Mouse (Mus musculus) neural tube, embryonic 14.5 days (tissue): ENCODE data around the gene 4930539E08Rik. TPM values are rescaled to one million over a fixed set of nuclear protein-coding genes. Genes with fewer than 3 reads are reported as not detected.

Experiments used
- ATAC-seq: fragments of 200-750 bp; cut with Nextera tagmentation; 2 replicates; pipeline ENCODE4 v1.8.0; 2017; ENCODE audit warnings: low read depth, mild to moderate bottlenecking, moderate TSS enrichment, moderate library complexity
- H3K27ac ChIP-seq: fragments of 300-500 bp; sonication (generic); 2 replicates; pipeline ENCODE4 v1.5.1; 2014; ENCODE audit warnings: low read depth, mild to moderate bottlenecking, control low read depth, low read length, moderate library complexity, mixed read lengths
- H3K27me3 ChIP-seq: fragments of 300-500 bp; sonication (generic); 2 replicates; pipeline ENCODE4 v1.6.1; 2014; ENCODE audit warnings: low read length; ENCODE audit not compliant: control insufficient read depth, insufficient read depth
- H3K36me3 ChIP-seq: fragments of 300-500 bp; sonication (generic); 2 replicates; pipeline ENCODE4 v1.6.1; 2014; ENCODE audit warnings: low read length, mixed read lengths; ENCODE audit not compliant: control insufficient read depth, insufficient read depth
- H3K4me1 ChIP-seq: fragments of 300-500 bp; sonication (generic); 2 replicates; pipeline ENCODE4 v1.6.1; 2014; ENCODE audit warnings: low read length; ENCODE audit not compliant: control insufficient read depth, insufficient read depth
- H3K4me2 ChIP-seq: fragments of 300-500 bp; sonication (generic); 2 replicates; pipeline ENCODE4 v1.6.1; 2014; ENCODE audit warnings: mild to moderate bottlenecking, low read depth, low read length, control low read depth
- H3K4me3 ChIP-seq: fragments of 300-500 bp; sonication (generic); 2 replicates; pipeline ENCODE4 v1.5.1; 2014; ENCODE audit warnings: low read depth, low read length, control low read depth, mixed read lengths
- H3K9ac ChIP-seq: fragments of 300-500 bp; sonication (generic); replicated peaks from 2 replicates; pipeline ENCODE4 v1.6.1; 2014; ENCODE audit warnings: low read depth, mild to moderate bottlenecking, control low read depth, low read length, mixed read lengths
- H3K9me3 ChIP-seq: fragments of 300-500 bp; sonication (generic); 2 replicates; pipeline ENCODE4 v1.6.1; 2016; ENCODE audit warnings: low read length; ENCODE audit not compliant: control insufficient read depth
- WGBS: fragments of 180-500 bp; shearing (Covaris S2); extraction: QIAGEN DNeasy Blood & Tissue Kit; methylation state at CpG from one replicate; pipeline ENCODE4 v1.1.7; 2014; 5-methylcytosine and 5-hydroxymethylcytosine counted together
- polyA plus RNA-seq: library from polyadenylated mRNA; unstranded; fragments of >200 nt; fragmentation: Nextera tagmentation; extraction: Ambion mirVana; gene quantifications from 2 replicates; pipeline ENCODE4 v1.2.1, GENCODE M21; 2014

4930539E08Rik gene
- 0.42 and 0.48 TPM in 2 replicates for polyA plus RNA-seq

DNA sequence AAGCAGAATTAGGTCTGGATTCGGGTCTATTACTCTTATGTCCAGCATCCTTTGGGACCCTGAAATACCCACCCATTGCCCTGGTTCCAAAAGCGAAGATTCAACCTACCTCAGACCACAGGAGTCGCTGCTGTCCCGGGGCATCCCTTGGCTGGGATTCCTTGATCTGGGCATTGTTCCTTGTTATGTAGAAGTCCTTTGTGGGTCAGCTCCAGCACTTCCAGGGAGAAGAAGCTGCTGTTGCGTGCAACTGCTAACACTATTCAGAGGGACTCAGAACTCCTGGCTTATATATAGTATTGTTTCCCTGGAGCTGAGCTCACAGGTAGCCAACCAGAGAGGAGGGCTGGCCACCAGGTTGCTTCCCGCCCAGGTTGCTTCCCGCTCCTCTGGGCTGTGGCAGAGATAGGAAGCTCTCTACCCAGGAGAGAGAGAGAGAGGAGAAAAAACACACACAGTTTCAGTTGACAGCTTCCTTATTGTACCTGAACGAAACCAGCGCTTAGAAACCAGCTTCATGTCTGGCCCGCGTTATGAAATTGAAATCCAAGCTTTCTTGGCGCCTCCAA is at the start of gene 4930539E08Rik:
TSS of gene 4930539E08Rik (minus strand) at position 265 of the 569 bp plus-strand sequence.
- Histone ChIP-seq H3K4me1 (no peaks in the 10 kb centered on the region), H3K9ac (no peak within 1 kb of the TSS), H3K9me3 (no peaks in the 10 kb centered on the region), H3K36me3 (no peaks in the 10 kb centered on the region), H3K27me3 (no peaks in the 10 kb centered on the region), H3K27ac (no peak within 1 kb of the TSS), H3K4me2 (no peak within 1 kb of the TSS), H3K4me3 (no peak within 1 kb of the TSS)
- 68% methylated on average over 12 of the region's 12 CpGs for WGBS
- no peak for ATAC-seq

DNA sequence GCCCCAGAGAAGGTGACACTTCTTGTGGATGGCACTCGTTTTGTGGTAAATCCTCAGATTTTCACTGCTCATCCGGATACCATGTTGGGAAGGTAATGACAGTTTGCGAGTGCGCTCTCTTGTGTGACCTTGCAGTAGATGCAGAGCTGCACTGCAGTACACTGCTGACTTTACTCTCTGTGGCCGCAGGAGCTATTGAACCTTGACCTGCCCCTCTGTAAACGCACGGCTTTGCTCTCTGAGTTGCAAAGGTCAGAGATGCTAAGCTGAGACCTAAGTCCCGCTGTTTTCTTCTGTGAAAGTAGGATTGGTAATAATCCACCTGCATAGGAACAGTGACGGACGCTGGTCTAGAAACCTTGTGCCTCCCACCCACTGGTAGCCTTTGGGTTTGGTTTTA is 46.5 kb upstream of the 4930539E08Rik start:
- Histone ChIP-seq H3K4me3 (no peak overlapping the region), H3K4me1 (no peaks in the 10 kb centered on the region), H3K9ac (no peak overlapping the region), H3K36me3 (peaks cover 47% of the 10 kb centered on the region), H3K4me2 (no peak overlapping the region), H3K27me3 (no peaks in the 10 kb centered on the region), H3K27ac (no peak overlapping the region), H3K9me3 (no peaks in the 10 kb centered on the region)
- ATAC-seq, result no peak
- 92% methylated on average over 10 of the region's 10 CpGs for WGBS

DNA sequence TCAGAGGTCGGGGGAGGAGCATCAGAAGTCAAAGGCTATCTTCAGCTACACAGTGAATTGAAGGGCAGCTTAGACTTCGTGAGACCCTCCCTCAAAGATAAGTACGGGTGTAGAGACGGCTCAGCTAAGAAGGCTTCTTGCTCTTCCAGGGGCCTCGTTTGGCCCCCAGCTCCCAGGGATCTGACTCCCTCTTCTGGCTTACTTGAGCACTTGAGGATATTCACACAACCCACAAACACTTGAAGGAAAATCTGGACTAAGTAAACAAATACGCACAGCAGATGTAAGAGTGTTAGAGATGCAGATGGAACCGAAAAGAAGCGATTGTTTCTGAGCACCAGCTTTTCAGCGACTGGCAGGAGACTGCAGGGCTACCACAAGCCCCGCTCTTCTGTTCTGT is 45.5 kb upstream of the 4930539E08Rik start:
- WGBS, result 89% methylated on average over 10 of the region's 10 CpGs
- peaks cover 41% of the 10 kb centered on the region for H3K36me3 ChIP-seq

DNA sequence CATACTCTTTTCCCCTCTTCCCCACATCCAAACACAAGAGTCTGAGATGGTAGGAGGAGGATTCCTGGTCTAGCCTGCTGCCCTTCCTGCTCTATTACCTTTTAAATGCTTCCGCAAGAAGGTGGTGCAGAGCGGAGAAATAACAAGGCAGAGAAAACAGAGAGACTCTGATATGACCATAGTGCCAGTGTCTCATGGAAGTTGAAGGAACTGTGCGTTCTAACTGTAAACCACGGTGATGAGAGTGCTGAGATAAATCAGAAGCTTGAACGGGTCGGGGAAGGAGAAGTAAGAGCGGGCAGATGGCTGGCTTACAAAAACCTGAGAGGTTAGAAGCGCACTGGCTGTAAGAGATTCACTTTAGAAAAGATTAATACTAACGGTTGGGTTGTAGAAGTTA is 39.3 kb upstream of the 4930539E08Rik start:
- no peak overlapping the region for H3K27ac ChIP-seq
- H3K36me3 ChIP-seq, result no peaks in the 10 kb centered on the region
- no peaks in the 10 kb centered on the region for H3K27me3 ChIP-seq
- H3K4me1 ChIP-seq, result peaks cover 22% of the 10 kb centered on the region
- no peak overlapping the region for H3K4me3 ChIP-seq
- 96% methylated on average over 9 of the region's 9 CpGs for WGBS
- peak overlapping the region; percentile 79; the same call in 1 of the 2 replicates for H3K4me2 ChIP-seq
- H3K9me3 ChIP-seq, result no peaks in the 10 kb centered on the region
- no peak overlapping the region for H3K9ac ChIP-seq
- no peak for ATAC-seq

More for the DNA sequence above, 45.5 kb upstream of the 4930539E08Rik start:
- Histone ChIP-seq H3K27ac (no peak overlapping the region), H3K9ac (no peak overlapping the region), H3K4me1 (no peaks in the 10 kb centered on the region), H3K9me3 (no peaks in the 10 kb centered on the region), H3K4me2 (no peak overlapping the region), H3K4me3 (no peak overlapping the region), H3K27me3 (no peaks in the 10 kb centered on the region)
- no peak for ATAC-seq

DNA sequence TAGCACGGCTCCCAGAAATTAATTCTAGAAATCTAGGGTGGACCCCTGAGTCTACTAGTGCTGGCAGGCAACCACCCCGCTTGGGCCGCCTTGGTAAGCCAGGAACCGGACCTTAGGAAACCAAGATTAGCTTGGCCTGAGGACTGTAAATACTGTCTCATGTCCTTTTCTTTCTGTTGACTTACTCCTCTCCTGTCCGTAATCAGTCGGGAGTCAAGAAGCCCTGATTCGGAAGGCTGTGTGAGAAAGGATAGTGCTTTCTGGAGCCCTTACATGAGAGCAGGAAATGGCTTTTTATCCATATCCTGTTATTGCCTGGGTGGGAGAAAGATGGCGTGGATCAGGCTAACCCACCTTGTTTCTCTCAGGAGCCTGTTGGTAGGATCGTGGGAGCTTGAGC is 38.1 kb upstream of the 4930539E08Rik start:
- Histone ChIP-seq H3K27me3 (no peaks in the 10 kb centered on the region), H3K9me3 (no peaks in the 10 kb centered on the region), H3K4me1 (peaks cover 22% of the 10 kb centered on the region), H3K4me3 (peak overlapping the region; percentile 75), H3K9ac (peak overlapping the region; percentile 83), H3K27ac (no peak overlapping the region), H3K4me2 (peak overlapping the region; percentile 79), H3K36me3 (no peaks in the 10 kb centered on the region)
- WGBS, result 21% methylated on average over 9 of the region's 9 CpGs
- ATAC-seq, result no peak

DNA sequence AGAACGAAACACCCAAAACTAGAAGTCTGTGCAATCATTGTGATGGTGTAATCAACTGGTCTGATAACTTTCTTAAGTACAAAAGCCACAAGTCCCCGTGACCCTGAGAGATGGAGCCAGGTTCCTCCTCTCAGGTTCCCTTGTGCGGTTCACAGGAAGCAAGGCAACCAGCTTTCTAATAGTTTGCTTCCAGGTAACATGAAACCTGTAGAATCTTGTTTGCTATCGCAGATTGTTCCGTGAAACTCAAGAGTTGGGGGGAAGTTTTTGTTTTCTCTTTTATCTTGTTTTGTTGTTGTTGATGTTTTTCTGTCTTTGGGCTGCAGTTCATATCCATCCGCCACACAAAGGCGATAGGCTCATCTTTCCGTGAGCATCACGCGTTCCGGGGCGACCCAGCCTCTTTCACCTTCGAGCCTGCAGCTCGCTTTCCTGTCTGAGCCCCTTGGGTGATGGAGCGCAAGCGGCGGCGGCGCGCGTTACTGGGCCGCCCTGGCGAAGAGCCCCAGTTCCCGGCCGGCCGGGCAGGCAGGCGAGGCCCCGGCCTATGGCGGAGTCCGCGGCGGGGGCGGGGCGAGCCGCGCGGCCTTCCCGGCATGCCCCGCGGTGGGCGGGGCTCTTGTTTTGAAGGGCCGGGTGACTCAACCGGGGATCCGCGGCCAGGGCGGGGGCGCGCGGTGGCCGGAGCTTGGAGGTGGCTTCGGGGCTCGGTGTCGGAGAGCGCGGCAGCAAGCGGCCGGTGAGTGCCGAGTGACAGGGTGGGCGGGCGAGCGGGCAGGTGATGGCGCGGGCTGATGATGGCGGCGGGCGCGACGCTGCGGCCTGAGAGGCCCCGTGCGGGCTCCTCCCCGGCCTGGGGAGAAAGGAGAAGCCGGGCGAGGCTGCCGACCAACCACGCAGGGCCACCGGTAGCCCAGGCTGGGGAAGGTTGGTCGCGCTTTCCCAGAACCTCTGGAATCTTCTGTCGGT is 37.0 kb upstream of the 4930539E08Rik start, which contains the start of gene Kctd20:
TSS of gene Kctd20 (plus strand) at position 120 of the 969 bp plus-strand sequence.
- H3K9ac ChIP-seq, result peak within 1 kb of the TSS; percentile 83
- H3K27me3 ChIP-seq, result no peaks in the 10 kb centered on the region
- peak within 1 kb of the TSS; percentile 79 for H3K4me2 ChIP-seq
- H3K36me3 ChIP-seq, result no peaks in the 10 kb centered on the region
- peaks cover 22% of the 10 kb centered on the region for H3K4me1 ChIP-seq
- peak; percentile 93 for ATAC-seq
- under 1% methylated on average over 74 of the region's 80 CpGs for whole genome bisulfite sequencing
- peak within 1 kb of the TSS; percentile 75 for H3K4me3 ChIP-seq
- no peaks in the 10 kb centered on the region for H3K9me3 ChIP-seq
- peak within 1 kb of the TSS; percentile 91 for H3K27ac ChIP-seq

DNA sequence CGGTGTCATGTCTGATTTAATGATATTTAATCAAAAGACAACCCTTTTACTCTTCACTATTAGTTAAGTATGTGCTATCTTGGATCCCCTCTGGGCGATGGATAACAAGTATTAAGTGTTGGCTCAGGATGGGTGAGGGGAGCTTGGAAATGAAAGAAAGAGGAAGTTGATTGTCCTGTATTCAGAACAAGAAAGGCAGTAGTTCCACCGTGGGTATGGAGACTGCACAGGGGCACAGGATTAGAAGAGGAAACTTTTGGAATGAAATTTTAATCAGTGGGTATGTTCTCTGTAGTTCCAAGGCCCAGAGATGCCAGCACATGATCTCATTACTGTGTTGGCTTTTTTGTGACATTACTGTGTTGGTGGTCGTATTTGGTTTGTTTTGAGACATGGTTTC is 35.6 kb upstream of the 4930539E08Rik start:
- Histone ChIP-seq H3K4me3 (no peak overlapping the region), H3K27me3 (no peaks in the 10 kb centered on the region), H3K4me2 (no peak overlapping the region), H3K9me3 (no peaks in the 10 kb centered on the region), H3K27ac (no peak overlapping the region), H3K36me3 (no peaks in the 10 kb centered on the region), H3K4me1 (peaks cover 22% of the 10 kb centered on the region), H3K9ac (no peak overlapping the region)
- no peak for ATAC-seq
- 81% methylated on average over 4 of the region's 4 CpGs for WGBS

DNA sequence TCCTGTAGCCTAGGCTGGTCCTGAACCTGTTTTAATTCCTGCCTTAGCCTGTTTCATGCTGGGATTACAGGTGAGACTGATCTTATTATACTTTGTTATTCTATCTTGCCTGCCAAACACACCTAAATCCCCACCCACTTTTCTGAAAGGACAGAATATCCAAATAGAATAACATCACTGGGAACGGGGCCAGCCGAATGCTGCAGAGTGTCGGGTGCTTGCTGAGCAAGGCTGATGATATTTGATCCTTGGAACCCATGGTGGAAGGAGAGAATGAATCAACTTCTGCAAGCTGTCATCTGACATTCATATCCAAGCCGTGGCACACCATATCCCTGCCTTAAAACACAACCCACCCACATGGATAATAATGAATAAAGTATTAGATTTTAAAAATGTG is 33.5 kb upstream of the 4930539E08Rik start:
- 86% methylated on average over 4 of the region's 4 CpGs for WGBS
- ATAC-seq, result no peak
- H3K4me2 ChIP-seq, result no peak overlapping the region

More for the DNA sequence above, 33.5 kb upstream of the 4930539E08Rik start:
- Histone ChIP-seq H3K9me3 (no peaks in the 10 kb centered on the region), H3K9ac (no peak overlapping the region), H3K4me3 (no peak overlapping the region), H3K36me3 (no peaks in the 10 kb centered on the region), H3K27ac (no peak overlapping the region), H3K4me1 (peaks cover 14% of the 10 kb centered on the region), H3K27me3 (no peaks in the 10 kb centered on the region)
